Mouse (Mus musculus) spleen, adult 18-20 months (tissue): ENCODE results near the gene Spindoc.
"Not testable (repeated sequence)": the region's sequence is repeated elsewhere in the genome, so short reads cannot be mapped to it uniquely, and the experiment has no call there.

Source experiments
- DNase-seq, 2 experiments: peaks; one replicate each; pipeline ENCODE4 v3.0.0; 2022; ENCODE audit warnings: mixed read lengths in 2 of 2

Spindoc gene

GRCm38 (mm10) chr19:7398898-7399297 is 16.1 kb upstream of the Spindoc start:
- not testable (repeated sequence) for DNase-seq

GRCm38 (mm10) chr19:7396867-7397826 is 14.4 kb upstream of the Spindoc start:
- DNase-seq = peak in 1 of 2 experiments; percentile 24

GRCm38 (mm10) chr19:7388488-7388887 is 5.7 kb upstream of the Spindoc start:
- no peak for DNase-seq

GRCm38 (mm10) chr19:7386042-7386441 is 3.2 kb upstream of the Spindoc start:
- no peak for DNase-seq

- DNase-seq = peak; percentile 36 to 41
These were observed 419 bp downstream of the Spindoc start for GRCm38 (mm10) chr19:7382248-7382902.

- no peak for DNase-seq
These were observed 917 bp downstream of the Spindoc start for GRCm38 (mm10) chr19:7381906-7382247.

GRCm38 (mm10) chr19:7377639-7378038 is 5.2 kb downstream of the Spindoc start:
- no peak for DNase-seq

GRCm38 (mm10) chr19:7374491-7374890 is 8.3 kb downstream of the Spindoc start:
- no peak for DNase-seq

- not testable (repeated sequence) for DNase-seq
These were observed 13.3 kb downstream of the Spindoc start for GRCm38 (mm10) chr19:7369469-7369868.

GRCm38 (mm10) chr19:7353636-7354035 is 29.2 kb downstream of the Spindoc start:
- no peak for DNase-seq

GRCm38 (mm10) chr19:7352809-7353495 is 29.8 kb downstream of the Spindoc start:
- no peak for DNase-seq

- DNase-seq = no peak
These were observed 32.8 kb downstream of the Spindoc start for GRCm38 (mm10) chr19:7349993-7350392.

GRCm38 (mm10) chr19:7345235-7345755 is 37.5 kb downstream of the Spindoc start:
- peak in 1 of 2 experiments; percentile 40 for DNase-seq

GRCm38 (mm10) chr19:7342646-7343045 is 40.1 kb downstream of the Spindoc start:
- no peak for DNase-seq

- peak; percentile 99 for DNase-seq
These were observed 41.0 kb downstream of the Spindoc start, which contains the start of gene Mark2 for GRCm38 (mm10) chr19:7341512-7342397. Mark2 (minus strand) TSS chr19:7341860.

- peak in 1 of 2 experiments; percentile 24 for DNase-seq
These were observed 41.9 kb downstream of the Spindoc start for GRCm38 (mm10) chr19:7340780-7341475.

- DNase-seq = no peak
These were observed 42.4 kb downstream of the Spindoc start for GRCm38 (mm10) chr19:7340371-7340779.

- no peak for DNase-seq
These were observed 42.9 kb downstream of the Spindoc start for GRCm38 (mm10) chr19:7339867-7340266.

- DNase-seq = no peak
These were observed 43.8 kb downstream of the Spindoc start for GRCm38 (mm10) chr19:7339026-7339425.

- DNase-seq = no peak
These were observed 44.9 kb downstream of the Spindoc start for GRCm38 (mm10) chr19:7337781-7338342.

- DNase-seq = no peak
These were observed 47.1 kb downstream of the Spindoc start for GRCm38 (mm10) chr19:7335656-7336055.
